Mouse (Mus musculus): ENCODE results near the gene Ldlrad3. TPM values are rescaled to one million over a fixed set of nuclear protein-coding genes. Genes with fewer than 3 reads are reported as not detected.

Ldlrad3 gene
- polyA plus RNA-seq, 1 experiment, result 18.5 TPM

DNA sequence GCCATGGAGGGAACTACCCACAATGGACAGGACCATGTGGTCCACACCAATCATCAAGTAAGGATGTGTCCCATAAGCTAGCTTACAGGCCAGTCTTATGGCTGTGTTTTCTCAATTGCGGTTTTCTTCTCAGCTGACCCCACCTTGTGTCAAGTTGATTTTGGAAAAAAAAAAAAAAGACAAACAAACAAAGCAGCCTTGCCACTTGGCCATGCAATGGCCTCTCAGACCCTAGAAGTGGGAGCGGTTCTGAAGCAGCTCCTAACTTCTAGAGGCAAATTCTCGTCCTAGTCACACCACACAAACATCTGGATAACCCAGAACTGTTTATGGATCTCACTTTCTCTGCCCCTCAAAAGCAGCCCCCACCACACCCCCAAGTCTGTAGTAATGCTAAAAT lies 41.1 kb downstream of the Ldlrad3 start:
- Histone ChIP-seq H3K4me3 (ENCODE audit: insufficient read depth, low read depth, low read length) (no peak overlapping the region), H3K36me3 (ENCODE audit: control insufficient read depth, insufficient read depth, low read length) (no peaks in the 10 kb centered on the region)

DNA sequence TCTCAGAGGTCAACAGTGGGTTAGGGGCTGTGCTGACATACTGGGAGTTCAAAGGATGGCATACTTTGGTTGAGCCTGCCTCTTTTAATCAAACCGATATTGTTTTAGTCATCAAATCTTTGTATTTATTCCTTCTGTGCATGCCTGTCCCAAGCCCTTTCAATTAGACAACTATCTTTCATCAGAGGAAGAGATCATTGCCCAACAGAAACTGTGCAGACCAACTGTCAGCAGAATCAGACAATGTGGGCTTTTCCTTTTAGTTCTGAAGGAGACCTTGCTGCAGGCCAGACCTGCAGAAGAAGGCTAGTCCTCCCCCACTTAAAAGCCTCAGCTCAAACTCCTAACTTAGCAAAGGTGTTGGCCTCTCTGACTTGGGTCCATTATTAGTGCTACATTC lies 41.9 kb downstream of the Ldlrad3 start:
- no peak for TF ChIP-seq POLR2A (IDR thresholded peaks at IDR 0.05; ENCODE audit: low read depth, low read length)
- TF ChIP-seq CTCF (conservative IDR thresholded peaks at IDR 0.05; ENCODE audit: insufficient read depth, insufficient read length, low read depth, low read length), result no peak
- peaks cover 8% of the 10 kb centered on the region for H3K4me1 ChIP-seq (ENCODE audit: control insufficient read depth, insufficient read depth, low read length)
- H3K4me3 ChIP-seq (ENCODE audit: insufficient read depth, low read depth, low read length), result no peak overlapping the region
- H3K36me3 ChIP-seq (ENCODE audit: control insufficient read depth, insufficient read depth, low read length), result no peaks in the 10 kb centered on the region
- no peak overlapping the region for H3K27ac ChIP-seq (ENCODE audit: insufficient read depth, low read depth, low read length)
- 97% methylated on average over 1 of the region's 1 CpGs for WGBS
- H3K27me3 ChIP-seq (replicated peaks; ENCODE audit: control insufficient read depth, insufficient read depth, low read length), result no peaks in the 10 kb centered on the region
- no peak for DNase-seq

More for the DNA sequence above, 41.1 kb downstream of the Ldlrad3 start:
- TF ChIP-seq CTCF (conservative IDR thresholded peaks at IDR 0.05; ENCODE audit: insufficient read depth, insufficient read length, low read depth, low read length) (no peak), POLR2A (IDR thresholded peaks at IDR 0.05; ENCODE audit: low read depth, low read length) (no peak)
- peaks cover 4% of the 10 kb centered on the region; the same call in 1 of the 2 replicates for H3K4me1 ChIP-seq (ENCODE audit: control insufficient read depth, insufficient read depth, low read length)
- no peak for DNase-seq
- H3K27ac ChIP-seq (ENCODE audit: insufficient read depth, low read depth, low read length), result no peak overlapping the region
- 91% methylated on average over 3 of the region's 3 CpGs for WGBS
- H3K27me3 ChIP-seq (replicated peaks; ENCODE audit: control insufficient read depth, insufficient read depth, low read length), result no peaks in the 10 kb centered on the region

DNA sequence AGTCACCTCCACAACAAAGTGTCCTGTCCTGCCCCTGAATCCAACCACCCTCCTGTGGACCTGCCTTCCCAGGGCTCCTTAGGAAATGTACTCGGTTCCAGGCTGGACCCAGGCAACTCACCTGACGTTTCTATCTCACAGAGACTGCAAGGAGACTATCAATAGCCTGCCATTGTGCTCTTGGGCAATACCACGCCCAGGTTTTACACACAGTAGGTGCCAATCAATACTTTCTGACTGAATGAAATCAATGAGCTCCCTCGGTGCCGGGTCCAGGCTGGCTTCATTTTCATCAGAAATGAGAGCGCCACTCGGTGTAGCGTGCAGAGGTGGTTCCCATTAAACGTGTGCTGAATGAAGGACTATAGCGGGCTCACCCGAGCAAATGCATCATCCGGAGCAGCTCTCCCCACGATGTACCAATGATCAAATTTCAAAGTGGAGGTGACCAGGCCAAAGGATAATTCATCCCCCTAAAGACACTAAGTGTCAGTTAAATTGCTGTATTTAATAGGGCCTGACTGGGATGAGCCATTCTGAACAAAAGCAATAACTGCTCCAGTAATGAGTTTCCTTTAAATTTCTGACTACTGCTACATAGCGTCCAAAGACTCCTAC lies 43.4 kb downstream of the Ldlrad3 start:
- peaks cover 13% of the 10 kb centered on the region for H3K4me1 ChIP-seq (ENCODE audit: control insufficient read depth, insufficient read depth, low read length)
- no peaks in the 10 kb centered on the region for H3K27me3 ChIP-seq (replicated peaks; ENCODE audit: control insufficient read depth, insufficient read depth, low read length)
- TF ChIP-seq CTCF (conservative IDR thresholded peaks at IDR 0.05; ENCODE audit: insufficient read depth, insufficient read length, low read depth, low read length) (no peak), POLR2A (IDR thresholded peaks at IDR 0.05; ENCODE audit: low read depth, low read length) (no peak)
- DNase-seq, result no peak
- 71% methylated on average over 14 of the region's 14 CpGs for WGBS
- no peak overlapping the region for H3K4me3 ChIP-seq (ENCODE audit: insufficient read depth, low read depth, low read length)
- peak overlapping the region; percentile 1; the same call in 1 of the 2 replicates for H3K27ac ChIP-seq (ENCODE audit: insufficient read depth, low read depth, low read length)
- H3K36me3 ChIP-seq (ENCODE audit: control insufficient read depth, insufficient read depth, low read length), result no peaks in the 10 kb centered on the region

DNA sequence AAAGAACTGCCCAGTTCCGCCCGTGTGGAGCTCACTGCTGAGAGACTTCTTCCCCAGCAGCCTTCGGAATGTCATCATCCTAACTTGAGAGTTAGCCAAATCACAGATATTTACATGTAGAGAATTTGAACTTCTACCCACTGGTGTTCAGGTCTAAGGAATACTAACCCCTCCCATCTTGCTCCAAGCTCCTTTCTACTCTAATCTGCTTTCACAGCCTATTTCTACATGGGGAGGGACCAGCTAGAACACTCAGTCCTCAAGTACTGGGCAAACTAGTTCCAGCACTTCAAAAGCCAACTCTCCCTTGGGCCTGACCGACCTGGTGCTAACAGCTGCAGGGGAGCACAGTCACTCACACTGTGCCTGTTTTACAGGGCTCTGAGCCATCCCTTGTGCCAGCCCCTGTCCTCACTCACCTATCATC lies 44.0 kb downstream of the Ldlrad3 start:
- Histone ChIP-seq H3K4me3 (ENCODE audit: insufficient read depth, low read depth, low read length) (no peak overlapping the region), H3K27me3 (replicated peaks; ENCODE audit: control insufficient read depth, insufficient read depth, low read length) (no peaks in the 10 kb centered on the region), H3K27ac (ENCODE audit: insufficient read depth, low read depth, low read length) (peak overlapping the region; percentile 1; the same call in 1 of the 2 replicates), H3K4me1 (ENCODE audit: control insufficient read depth, insufficient read depth, low read length) (peaks cover 13% of the 10 kb centered on the region), H3K36me3 (ENCODE audit: control insufficient read depth, insufficient read depth, low read length) (no peaks in the 10 kb centered on the region)
- 27% methylated on average over 4 of the region's 4 CpGs for WGBS
- DNase-seq, result peak; percentile 58
- TF ChIP-seq POLR2A (IDR thresholded peaks at IDR 0.05; ENCODE audit: low read depth, low read length) (no peak), CTCF (conservative IDR thresholded peaks at IDR 0.05; ENCODE audit: insufficient read depth, insufficient read length, low read depth, low read length) (no peak)

DNA sequence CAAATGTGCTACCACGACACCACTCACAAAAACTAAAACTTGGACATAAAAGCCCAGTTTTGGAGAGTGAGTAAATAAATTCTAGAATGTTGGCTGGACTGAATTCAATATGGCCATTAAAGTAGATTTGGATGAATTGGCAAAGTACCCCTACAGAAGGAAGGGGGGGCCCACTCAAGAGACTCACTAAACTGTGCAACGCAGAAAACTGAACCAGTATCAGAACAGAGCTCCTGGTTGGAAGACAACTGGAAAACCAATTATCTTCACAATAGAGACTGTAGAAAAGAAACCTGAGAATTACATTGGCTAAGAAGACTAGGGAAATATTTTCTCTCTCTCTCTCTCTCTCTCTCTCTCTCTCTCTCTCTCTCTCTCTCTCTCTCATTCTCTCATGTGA lies 45.0 kb downstream of the Ldlrad3 start:
- H3K27ac ChIP-seq (ENCODE audit: insufficient read depth, low read depth, low read length), result no peak overlapping the region
- 90% methylated on average over 2 of the region's 2 CpGs for WGBS
- no peaks in the 10 kb centered on the region for H3K27me3 ChIP-seq (replicated peaks; ENCODE audit: control insufficient read depth, insufficient read depth, low read length)
- no peaks in the 10 kb centered on the region for H3K36me3 ChIP-seq (ENCODE audit: control insufficient read depth, insufficient read depth, low read length)
- TF ChIP-seq CTCF (conservative IDR thresholded peaks at IDR 0.05; ENCODE audit: insufficient read depth, insufficient read length, low read depth, low read length), result no peak
- TF ChIP-seq POLR2A (IDR thresholded peaks at IDR 0.05; ENCODE audit: low read depth, low read length), result no peak
- no peak for DNase-seq
- no peak overlapping the region for H3K4me3 ChIP-seq (ENCODE audit: insufficient read depth, low read depth, low read length)
- peaks cover 13% of the 10 kb centered on the region for H3K4me1 ChIP-seq (ENCODE audit: control insufficient read depth, insufficient read depth, low read length)

DNA sequence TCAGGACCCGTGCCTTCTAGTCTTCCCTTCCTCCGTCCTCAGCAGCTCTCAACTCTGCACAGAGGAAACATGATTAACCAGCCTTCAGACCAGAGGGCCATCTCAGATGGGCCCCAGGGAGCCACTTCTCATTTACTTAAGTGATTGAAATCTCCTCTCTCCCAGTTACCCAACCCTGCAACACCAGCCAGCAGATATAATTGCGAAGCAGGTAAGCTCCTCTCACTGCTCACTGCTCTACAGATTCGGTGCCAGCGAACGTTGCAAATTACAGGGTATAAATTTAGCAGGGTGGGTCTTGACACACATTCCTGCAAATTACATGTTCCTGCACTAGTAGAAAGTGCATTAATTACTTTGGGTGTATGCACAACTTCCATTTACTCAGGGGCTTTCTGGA lies 48.3 kb downstream of the Ldlrad3 start:
- 62% methylated on average over 6 of the region's 6 CpGs for WGBS
- Histone ChIP-seq H3K27me3 (replicated peaks; ENCODE audit: control insufficient read depth, insufficient read depth, low read length) (no peaks in the 10 kb centered on the region), H3K27ac (ENCODE audit: insufficient read depth, low read depth, low read length) (no peak overlapping the region), H3K36me3 (ENCODE audit: control insufficient read depth, insufficient read depth, low read length) (no peaks in the 10 kb centered on the region), H3K4me3 (ENCODE audit: insufficient read depth, low read depth, low read length) (no peak overlapping the region), H3K4me1 (ENCODE audit: control insufficient read depth, insufficient read depth, low read length) (peaks cover 16% of the 10 kb centered on the region)
- no peak for TF ChIP-seq CTCF (conservative IDR thresholded peaks at IDR 0.05; ENCODE audit: insufficient read depth, insufficient read length, low read depth, low read length)
- no peak for TF ChIP-seq POLR2A (IDR thresholded peaks at IDR 0.05; ENCODE audit: low read depth, low read length)
- no peak for DNase-seq

DNA sequence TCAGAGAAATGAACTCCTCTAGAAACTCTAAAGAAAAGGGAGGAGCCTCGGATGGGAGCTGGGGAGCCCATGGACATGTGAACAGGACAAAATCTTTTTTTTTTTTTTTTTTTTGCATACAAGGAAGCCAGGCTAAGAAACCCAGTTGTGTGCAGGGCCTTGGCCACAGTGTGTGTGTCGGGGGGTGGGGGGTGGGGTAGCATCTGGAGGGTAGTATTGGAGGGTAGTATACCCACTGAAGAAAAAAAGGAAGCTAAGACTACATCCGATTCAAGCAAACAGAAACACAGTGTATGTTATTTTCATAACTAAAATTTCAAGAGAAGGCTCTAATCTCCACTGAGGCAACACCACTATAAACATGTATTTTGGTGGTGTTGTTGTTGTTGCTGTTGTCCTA lies 50.0 kb downstream of the Ldlrad3 start:
- 85% methylated on average over 3 of the region's 3 CpGs for WGBS
- Histone ChIP-seq H3K4me1 (ENCODE audit: control insufficient read depth, insufficient read depth, low read length) (peaks cover 11% of the 10 kb centered on the region), H3K4me3 (ENCODE audit: insufficient read depth, low read depth, low read length) (no peak overlapping the region), H3K27me3 (replicated peaks; ENCODE audit: control insufficient read depth, insufficient read depth, low read length) (no peaks in the 10 kb centered on the region), H3K27ac (ENCODE audit: insufficient read depth, low read depth, low read length) (no peak overlapping the region), H3K36me3 (ENCODE audit: control insufficient read depth, insufficient read depth, low read length) (no peaks in the 10 kb centered on the region)
- DNase-seq, result no peak
- TF ChIP-seq CTCF (conservative IDR thresholded peaks at IDR 0.05; ENCODE audit: insufficient read depth, insufficient read length, low read depth, low read length) (no peak), POLR2A (IDR thresholded peaks at IDR 0.05; ENCODE audit: low read depth, low read length) (no peak)

Measured in kidney, adult 2 months (tissue).